Mouse (Mus musculus) embryonic fibroblast, embryonic 13.5 days (primary cell): ENCODE measurements around the gene Naaladl1. TPM values are rescaled to one million over a fixed set of nuclear protein-coding genes. Genes with fewer than 3 reads are reported as not detected.
"Not testable (repeated sequence)": the region's sequence is repeated elsewhere in the genome, so short reads cannot be mapped to it uniquely, and the experiment has no call there.

Experiments
- H3K27ac ChIP-seq: 2 replicates; pipeline ENCODE4 v1.5.1; 2012; ENCODE audit warnings: low read length, control low read depth, inconsistent platforms; ENCODE audit not compliant: insufficient read depth
- H3K4me1 ChIP-seq: 2 replicates; pipeline ENCODE4 v1.6.1; 2011; ENCODE audit warnings: low read length; ENCODE audit not compliant: control insufficient read depth, insufficient read depth
- H3K4me3 ChIP-seq: 2 replicates; pipeline ENCODE4 v1.5.1; 2011; ENCODE audit warnings: mild to moderate bottlenecking, control low read depth, low read length; ENCODE audit not compliant: insufficient read depth
- CTCF ChIP-seq: IDR thresholded peaks from 2 replicates; pipeline ENCODE4 v1.5.1; 2011; ENCODE audit warnings: mild to moderate bottlenecking, control low read depth, low read length, moderate library complexity, borderline replicate concordance; ENCODE audit not compliant: insufficient read depth
- POLR2A ChIP-seq: IDR thresholded peaks from 2 replicates; pipeline ENCODE4 v1.6.1; 2011; ENCODE audit warnings: low read depth, mild to moderate bottlenecking, control low read depth, low read length, moderate library complexity
- polyA plus RNA-seq: library from polyadenylated mRNA; stranded (reverse); fragments of >200 nt; gene quantifications from 2 replicates; pipeline ENCODE4 v1.2.4, GENCODE M21; 2011; ENCODE audit warnings: low read depth; ENCODE audit not compliant: missing spikeins, insufficient read length

Naaladl1 gene
- polyA plus RNA-seq, 1 experiment: 0.61 TPM

GRCm38 (mm10) chr19:6126289-6126688 is 20.7 kb downstream of the Naaladl1 start:
- Histone ChIP-seq H3K4me3 (no peak overlapping the region), H3K4me1 (no peaks in the 10 kb centered on the region), H3K27ac (no peak overlapping the region)
- TF ChIP-seq POLR2A (no peak), CTCF (no peak)

DNA sequence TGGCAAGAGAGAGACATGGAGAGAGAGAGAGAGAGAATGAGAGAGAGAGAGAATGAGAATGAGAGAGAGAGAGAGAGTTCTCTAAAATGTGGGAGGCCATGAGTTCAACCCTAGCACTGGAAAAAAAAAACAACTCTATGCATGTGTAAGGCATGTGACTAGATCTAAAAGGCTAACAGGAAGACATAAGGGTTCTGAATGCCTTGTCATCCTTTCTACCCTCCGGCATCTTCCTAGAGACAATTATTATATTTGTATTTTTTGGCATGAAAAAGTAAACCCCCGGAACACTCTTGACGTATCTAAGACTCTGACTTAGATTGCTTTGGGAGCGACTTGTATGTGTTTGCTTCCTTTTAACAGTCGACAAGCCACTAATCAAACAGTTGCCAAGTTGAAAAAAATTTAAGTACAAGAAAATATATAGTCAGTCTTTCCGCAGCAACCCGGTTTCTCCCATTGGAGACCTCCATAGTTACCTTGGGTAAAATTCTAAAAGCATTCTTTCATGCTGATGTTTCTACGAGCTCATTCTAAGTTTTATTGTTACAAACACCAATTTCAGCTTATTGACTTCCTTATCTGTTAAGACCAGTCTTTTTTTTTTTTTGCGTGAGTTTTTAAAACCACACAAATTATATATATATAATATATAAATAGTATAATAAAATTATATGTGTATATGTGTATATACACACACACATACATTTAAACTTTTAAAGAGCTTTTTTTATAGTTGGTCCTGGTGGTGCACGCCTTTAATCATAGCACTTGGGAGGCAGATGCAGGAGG is 21.4 kb downstream of the Naaladl1 start:
- no peak for TF ChIP-seq CTCF
- TF ChIP-seq POLR2A: no peak
- peak overlapping the region; percentile 54 for H3K27ac ChIP-seq
- peak overlapping the region; percentile 61 for H3K4me3 ChIP-seq
- H3K4me1 ChIP-seq: no peaks in the 10 kb centered on the region

DNA sequence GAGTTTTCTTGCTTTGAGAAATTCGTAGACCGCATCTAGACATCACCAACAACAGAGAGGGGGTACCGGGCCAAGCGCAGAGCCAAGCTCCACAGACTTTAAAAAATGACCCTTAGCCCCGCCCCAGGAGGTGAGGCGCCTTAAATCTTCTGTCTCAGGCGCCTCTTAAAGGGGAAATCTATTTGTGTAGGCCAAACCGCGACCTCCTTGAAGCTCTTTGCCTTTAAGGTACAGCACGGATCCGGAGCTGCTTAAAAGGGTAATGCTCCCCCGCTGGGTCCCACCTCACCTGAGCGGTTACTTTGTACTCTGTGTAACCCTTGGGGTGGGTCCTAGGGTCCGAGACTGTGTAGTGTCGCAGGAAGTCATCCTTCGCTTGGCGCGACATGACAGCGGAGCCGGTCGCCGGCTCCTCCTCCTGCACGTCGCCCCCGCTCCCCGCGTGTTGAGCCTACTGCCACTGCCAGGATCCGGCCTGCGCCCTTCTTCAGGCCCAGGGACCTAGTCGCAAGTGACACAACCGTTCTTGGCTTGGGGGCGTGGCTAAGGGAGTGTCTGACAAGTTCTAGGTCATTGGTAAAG is 22.3 kb downstream of the Naaladl1 start, which contains the start of gene Snx15:
Snx15 (minus strand) TSS at position 545 of the 582 bp plus-strand sequence.
- Histone ChIP-seq H3K4me1 (no peaks in the 10 kb centered on the region), H3K4me3 (peak within 1 kb of the TSS; percentile 61)
- peak; percentile 72 for TF ChIP-seq POLR2A
- no peak for TF ChIP-seq CTCF

DNA sequence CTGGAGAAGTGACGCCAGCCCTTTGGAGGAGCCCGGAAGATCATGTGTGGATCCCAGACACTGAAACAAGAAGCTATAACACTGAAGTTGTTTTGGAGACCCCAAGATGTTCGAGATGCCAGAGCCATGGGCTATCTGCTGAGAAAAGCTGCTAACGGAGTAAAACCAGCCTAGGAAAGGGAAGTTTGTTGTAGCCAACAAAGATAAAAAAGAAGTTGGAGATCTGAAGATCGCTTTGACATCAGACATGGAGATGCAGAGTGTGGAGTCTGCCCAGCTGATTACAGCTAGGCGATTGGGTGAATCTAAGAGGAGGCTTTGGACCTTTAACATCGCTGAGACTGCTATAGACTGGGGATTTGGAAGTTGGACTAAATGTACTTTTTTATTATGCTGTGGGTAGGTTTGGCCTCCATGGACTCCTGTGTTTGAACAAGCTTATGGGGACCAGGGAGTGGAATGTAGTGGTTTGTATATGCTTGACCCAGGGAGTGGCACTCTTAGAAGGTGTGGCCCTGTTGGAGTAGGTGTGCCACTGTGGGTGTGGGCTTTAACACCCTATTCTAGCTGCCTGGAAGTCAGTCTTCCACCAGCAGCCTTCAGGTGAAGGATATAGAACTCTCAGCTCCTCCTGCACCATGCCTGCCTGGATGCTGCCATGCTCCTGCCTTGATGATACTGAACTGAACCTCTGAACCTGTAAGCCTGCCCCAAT is 25.0 kb downstream of the Naaladl1 start:
- H3K27ac ChIP-seq, H3K4me1 ChIP-seq, H3K4me3 ChIP-seq: not testable (repeated sequence)

More for the DNA sequence above, 22.3 kb downstream of the Naaladl1 start, which contains the start of gene Snx15:
- peak within 1 kb of the TSS; percentile 72 for H3K27ac ChIP-seq

GRCm38 (mm10) chr19:6132171-6132827 is 26.7 kb downstream of the Naaladl1 start:
- no peak overlapping the region for H3K4me3 ChIP-seq
- H3K4me1 ChIP-seq: peaks cover 9% of the 10 kb centered on the region
- TF ChIP-seq POLR2A (no peak), CTCF (no peak)
- H3K27ac ChIP-seq: no peak overlapping the region

DNA sequence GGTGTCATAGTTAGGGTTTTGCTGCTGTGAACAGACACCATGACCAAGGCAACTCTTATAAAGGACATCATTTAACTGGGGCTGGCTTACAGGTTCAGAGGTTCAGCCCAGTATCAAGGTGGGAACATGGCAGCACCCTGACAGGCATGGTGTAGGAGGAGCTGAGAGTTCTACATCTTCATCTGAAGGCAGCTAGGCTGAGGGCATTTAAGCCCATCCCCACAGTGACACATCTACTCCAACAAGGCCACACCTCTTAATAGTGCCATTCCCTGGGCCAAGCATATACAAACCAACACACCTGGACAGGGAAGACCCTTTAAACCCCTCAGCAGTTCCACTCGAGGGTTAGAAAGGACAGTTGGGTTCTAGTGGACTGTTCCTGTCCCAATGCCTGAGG is 27.6 kb downstream of the Naaladl1 start:
- not testable (repeated sequence) for H3K4me3 ChIP-seq, H3K27ac ChIP-seq, H3K4me1 ChIP-seq

DNA sequence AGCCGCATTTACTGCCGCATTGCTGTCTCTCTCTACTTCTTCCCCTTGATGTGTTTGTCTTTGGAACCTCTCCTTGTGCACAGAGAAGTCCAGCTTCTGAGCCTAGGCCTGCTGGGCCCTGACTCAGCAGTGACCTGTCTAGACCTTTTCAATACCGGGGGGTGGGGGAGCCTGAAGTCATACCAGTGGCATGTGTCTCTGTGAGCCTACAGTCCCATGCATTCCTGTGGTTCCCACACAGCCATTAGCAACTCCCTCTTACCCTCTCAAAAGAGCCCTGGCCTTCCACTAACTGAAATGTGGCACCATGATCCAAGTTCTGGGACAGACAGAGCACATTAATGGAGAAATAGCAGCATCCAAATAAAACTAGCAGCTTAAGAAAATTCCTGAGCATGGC is 30.8 kb downstream of the Naaladl1 start:
- peak overlapping the region; percentile 95 for H3K27ac ChIP-seq
- H3K4me3 ChIP-seq: no peak overlapping the region
- no peak for TF ChIP-seq POLR2A
- no peak for TF ChIP-seq CTCF
- H3K4me1 ChIP-seq: peaks cover 9% of the 10 kb centered on the region

GRCm38 (mm10) chr19:6139701-6140100 is 34.1 kb downstream of the Naaladl1 start:
- H3K27ac ChIP-seq: no peak overlapping the region
- H3K4me3 ChIP-seq: no peak overlapping the region
- peaks cover 9% of the 10 kb centered on the region for H3K4me1 ChIP-seq
- TF ChIP-seq CTCF: no peak
- TF ChIP-seq POLR2A: no peak

DNA sequence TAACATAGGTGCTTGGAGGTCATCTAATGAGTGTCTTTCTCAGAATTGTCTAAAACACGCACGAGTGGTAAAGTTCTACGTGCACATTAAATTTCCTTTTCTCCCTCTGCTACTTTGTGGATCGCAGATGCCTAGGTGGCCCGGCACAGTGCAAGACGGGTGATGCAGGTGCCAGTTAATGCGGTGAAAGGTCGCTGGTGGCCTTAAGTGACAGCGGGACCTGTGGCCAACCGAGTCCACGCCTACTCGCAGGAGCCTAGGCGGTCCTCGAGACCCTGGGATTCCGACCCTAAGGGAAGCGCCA is 34.7 kb downstream of the Naaladl1 start:
- peaks cover 9% of the 10 kb centered on the region for H3K4me1 ChIP-seq
- TF ChIP-seq CTCF: no peak
- no peak; the same call in 1 of the 2 replicates for TF ChIP-seq POLR2A

DNA sequence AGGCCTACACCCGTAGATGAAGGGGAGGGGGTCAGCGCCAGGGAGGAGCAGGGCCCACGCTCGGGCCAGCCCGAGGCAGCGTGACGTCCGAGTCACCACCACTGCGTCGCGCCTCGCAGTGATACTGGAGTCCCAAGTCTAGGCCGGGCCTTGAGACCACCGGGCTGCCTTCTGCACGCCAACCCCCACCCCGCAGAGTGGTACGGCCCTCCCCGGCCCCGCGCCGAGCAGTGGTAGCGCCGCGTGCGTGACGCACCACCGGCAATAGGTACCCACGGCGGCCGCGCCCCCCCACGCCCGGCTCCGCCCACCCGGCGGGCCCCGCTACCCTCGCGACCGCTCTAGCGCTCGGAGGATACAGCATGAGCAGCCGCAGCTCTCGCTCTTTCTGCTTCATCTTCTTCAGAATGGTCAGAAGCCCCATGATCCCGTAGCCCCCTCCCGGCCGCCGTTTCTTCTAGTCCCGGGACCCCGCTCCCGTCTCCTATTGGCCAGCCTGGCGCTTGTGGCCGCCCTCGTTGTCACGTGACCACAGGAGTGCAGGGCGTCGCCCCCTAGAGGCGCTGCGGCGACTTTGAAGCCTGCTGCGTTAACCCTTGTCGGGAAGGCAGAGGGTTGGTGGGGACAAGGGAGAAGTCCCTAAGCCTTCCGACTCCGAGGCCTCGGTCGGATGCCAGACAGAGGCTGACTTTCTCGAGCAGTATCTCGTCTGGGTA is 35.3 kb downstream of the Naaladl1 start, which contains the start of gene Batf2:
Batf2 (plus strand) TSS at position 306 of the 716 bp plus-strand sequence.
- TF ChIP-seq CTCF (peak; percentile 76), POLR2A (peak; percentile 60)

More for the DNA sequence above, 34.7 kb downstream of the Naaladl1 start:
- H3K4me3 ChIP-seq: peak overlapping the region; percentile 51
- H3K27ac ChIP-seq: peak overlapping the region; percentile 93

More for the DNA sequence above, 35.3 kb downstream of the Naaladl1 start, which contains the start of gene Batf2:
- H3K4me1 ChIP-seq: peaks cover 7% of the 10 kb centered on the region
- peak within 1 kb of the TSS; percentile 51 for H3K4me3 ChIP-seq
- H3K27ac ChIP-seq: peak within 1 kb of the TSS; percentile 93
